Mouse (Mus musculus): ENCODE measurements around the gene Nelfe. TPM values are rescaled to one million over a fixed set of nuclear protein-coding genes. Genes with fewer than 3 reads are reported as not detected.
"Not testable (repeated sequence)": the region's sequence is repeated elsewhere in the genome, so short reads cannot be mapped to it uniquely, and the experiment has no call there.

Nelfe gene
- total and polyA plus RNA-seq, 3 experiments, result 40.4 to 284 (median 86.9) TPM

DNA sequence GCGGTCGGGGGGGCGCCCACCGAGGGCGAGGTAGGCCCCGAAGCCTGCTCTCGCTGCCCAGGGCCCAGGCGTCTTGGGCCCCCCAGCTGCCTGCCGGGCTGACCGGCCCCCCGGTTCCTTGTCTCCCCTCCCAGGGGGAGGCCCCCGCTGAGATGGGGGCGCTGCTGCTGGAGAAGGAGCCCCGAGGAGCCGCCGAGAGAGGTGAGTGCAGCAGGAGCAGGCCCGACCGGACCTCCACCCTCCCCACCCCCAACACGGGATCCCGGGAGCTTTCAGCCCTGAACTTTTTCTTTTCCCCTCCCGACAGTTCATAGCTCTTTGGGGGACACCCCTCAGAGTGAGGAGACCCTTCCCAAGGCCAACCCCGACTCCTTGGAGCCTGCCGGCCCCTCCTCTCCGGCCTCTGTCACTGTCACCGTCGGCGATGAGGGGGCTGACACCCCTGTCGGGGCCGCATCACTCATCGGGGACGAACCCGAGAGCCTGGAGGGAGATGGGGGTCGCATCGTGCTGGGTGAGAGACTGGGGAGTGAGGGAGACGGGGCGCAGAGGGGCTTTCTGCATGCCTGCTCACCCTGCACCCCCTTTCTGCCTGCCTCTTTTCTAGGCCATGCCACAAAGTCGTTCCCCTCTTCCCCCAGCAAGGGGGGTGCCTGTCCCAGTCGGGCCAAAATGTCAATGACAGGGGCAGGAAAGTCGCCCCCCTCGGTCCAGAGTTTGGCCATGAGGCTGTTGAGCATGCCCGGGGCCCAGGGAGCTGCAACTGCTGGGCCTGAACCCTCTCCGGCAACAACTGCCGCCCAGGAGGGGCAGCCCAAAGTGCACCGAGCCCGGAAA is 49.1 kb downstream of the Nelfe start:
- no peak for TF ChIP-seq CTCF (IDR thresholded peaks at IDR 0.05; ENCODE audit: low read depth, low read length)
- no peak for TF ChIP-seq GATA2 (IDR thresholded peaks at IDR 0.05; ENCODE audit: borderline replicate concordance, low read depth, low read length)
- no peak for TF ChIP-seq GATA1 (IDR thresholded peaks at IDR 0.05; ENCODE audit: borderline replicate concordance, low read length)
- TF ChIP-seq TAL1 (conservative IDR thresholded peaks at IDR 0.05; ENCODE audit: low read depth, low read length), result no peak
- no peak for TF ChIP-seq POLR2AphosphoS5 (IDR thresholded peaks at IDR 0.05; ENCODE audit: insufficient replicate concordance, low read depth, low read length)
- DNase-seq (ENCODE audit: low spot score) (peak; percentile 56), ATAC-seq (ENCODE audit: extremely low read depth, insufficient number of reproducible peaks, low FRiP score, poor library complexity, severe bottlenecking) (no peak)
- Histone ChIP-seq H3K27me3 (ENCODE audit: insufficient read depth, low read length) (no peaks in the 10 kb centered on the region), H3K4me1 (ENCODE audit: insufficient read depth, low read depth, low read length) (peaks cover 57% of the 10 kb centered on the region), H3K9me3 (replicated peaks) (no peaks in the 10 kb centered on the region; the same call in 1 of the 2 replicates), H3K36me3 (replicated peaks) (peaks cover 49% of the 10 kb centered on the region), H3K4me3 (ENCODE audit: low read depth, low read length) (peak overlapping the region; percentile 91)

DNA sequence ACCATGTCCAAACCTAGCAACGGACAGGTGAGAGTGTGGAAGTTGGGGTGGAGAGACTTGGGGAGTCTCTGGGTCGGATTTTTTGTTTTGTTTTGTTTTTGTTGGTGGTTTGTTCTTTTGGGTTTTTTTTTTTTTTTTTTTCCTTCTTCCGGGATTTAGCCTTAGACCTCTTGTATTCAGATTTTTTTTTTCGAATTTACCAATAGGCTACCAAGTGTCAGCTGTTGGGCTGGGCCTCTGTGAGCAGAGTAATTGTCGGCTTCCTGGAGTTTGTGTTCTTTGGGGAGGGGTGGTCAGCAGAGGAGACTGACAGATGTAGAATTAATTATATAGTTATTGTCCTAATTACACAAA is 49.7 kb downstream of the Nelfe start:
- no peak for TF ChIP-seq TAL1 (conservative IDR thresholded peaks at IDR 0.05; ENCODE audit: low read depth, low read length)
- TF ChIP-seq POLR2AphosphoS5 (IDR thresholded peaks at IDR 0.05; ENCODE audit: insufficient replicate concordance, low read depth, low read length), result no peak
- TF ChIP-seq CTCF (IDR thresholded peaks at IDR 0.05; ENCODE audit: low read depth, low read length), result no peak
- TF ChIP-seq GATA1 (IDR thresholded peaks at IDR 0.05; ENCODE audit: borderline replicate concordance, low read length), result no peak
- TF ChIP-seq GATA2 (IDR thresholded peaks at IDR 0.05; ENCODE audit: borderline replicate concordance, low read depth, low read length), result no peak
- peaks cover 54% of the 10 kb centered on the region for H3K4me1 ChIP-seq (ENCODE audit: insufficient read depth, low read depth, low read length)
- peaks cover 55% of the 10 kb centered on the region for H3K36me3 ChIP-seq (replicated peaks)
- ATAC-seq (ENCODE audit: extremely low read depth, insufficient number of reproducible peaks, low FRiP score, poor library complexity, severe bottlenecking), result no peak
- no peaks in the 10 kb centered on the region; the same call in 1 of the 2 replicates for H3K9me3 ChIP-seq (replicated peaks)
- H3K4me3 ChIP-seq (ENCODE audit: low read depth, low read length), result peak overlapping the region; percentile 91
- no peaks in the 10 kb centered on the region for H3K27me3 ChIP-seq (ENCODE audit: insufficient read depth, low read length)
- DNase-seq (ENCODE audit: low spot score), result peak; percentile 51

DNA sequence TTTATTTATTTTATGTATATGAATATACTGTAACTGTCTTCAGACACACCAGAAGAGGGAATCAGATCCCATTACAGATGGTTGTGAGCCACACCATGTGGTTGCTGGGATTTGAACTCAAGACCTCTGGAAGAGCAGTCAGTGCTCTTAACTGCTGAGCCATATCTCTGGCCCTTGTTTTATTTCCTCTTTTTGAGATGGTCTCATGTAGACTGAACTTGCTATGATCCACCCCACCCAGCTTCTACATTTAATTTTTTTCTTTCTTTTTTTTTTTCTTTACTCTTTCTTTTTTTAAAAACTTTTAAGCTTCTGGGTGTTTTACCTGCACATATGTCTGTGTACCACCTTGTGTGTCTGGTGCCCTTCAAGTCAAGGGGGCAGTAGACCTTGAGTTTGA is 50.6 kb downstream of the Nelfe start:
- not testable (repeated sequence) for H3K4me3 ChIP-seq (ENCODE audit: low read depth, low read length); H3K27me3 ChIP-seq (ENCODE audit: insufficient read depth, low read length); ATAC-seq (ENCODE audit: extremely low read depth, insufficient number of reproducible peaks, low FRiP score, poor library complexity, severe bottlenecking); DNase-seq (ENCODE audit: low spot score); H3K9me3 ChIP-seq (replicated peaks)
- H3K4me1 ChIP-seq (ENCODE audit: insufficient read depth, low read depth, low read length), result peaks cover 44% of the 10 kb centered on the region
- H3K36me3 ChIP-seq (replicated peaks), result peaks cover 56% of the 10 kb centered on the region

DNA sequence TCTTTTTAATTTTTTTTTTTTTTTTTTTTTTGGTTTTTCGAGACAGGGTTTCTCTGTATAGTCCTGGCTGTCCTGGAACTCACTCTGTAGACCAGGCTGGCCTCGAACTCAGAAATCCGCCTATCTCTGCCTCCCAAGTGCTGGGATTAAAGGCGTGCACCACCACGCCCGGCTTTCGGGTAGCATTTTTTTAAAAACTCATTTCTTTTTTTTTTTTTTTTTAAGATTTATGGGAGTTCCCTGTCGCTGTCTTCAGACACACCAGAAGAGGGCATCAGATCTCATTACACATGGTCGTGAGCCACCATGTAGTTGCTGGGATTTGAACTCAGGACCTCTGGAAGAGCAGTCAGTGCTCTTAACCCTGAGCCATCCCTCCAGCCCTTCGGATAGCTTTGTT is 51.8 kb downstream of the Nelfe start:
- Histone ChIP-seq H3K36me3 (replicated peaks) (peaks cover 59% of the 10 kb centered on the region), H3K4me1 (ENCODE audit: insufficient read depth, low read depth, low read length) (peaks cover 34% of the 10 kb centered on the region)
- not testable (repeated sequence) for H3K27me3 ChIP-seq (ENCODE audit: insufficient read depth, low read length); DNase-seq (ENCODE audit: low spot score); H3K4me3 ChIP-seq (ENCODE audit: low read depth, low read length); H3K9me3 ChIP-seq (replicated peaks); ATAC-seq (ENCODE audit: extremely low read depth, insufficient number of reproducible peaks, low FRiP score, poor library complexity, severe bottlenecking)

DNA sequence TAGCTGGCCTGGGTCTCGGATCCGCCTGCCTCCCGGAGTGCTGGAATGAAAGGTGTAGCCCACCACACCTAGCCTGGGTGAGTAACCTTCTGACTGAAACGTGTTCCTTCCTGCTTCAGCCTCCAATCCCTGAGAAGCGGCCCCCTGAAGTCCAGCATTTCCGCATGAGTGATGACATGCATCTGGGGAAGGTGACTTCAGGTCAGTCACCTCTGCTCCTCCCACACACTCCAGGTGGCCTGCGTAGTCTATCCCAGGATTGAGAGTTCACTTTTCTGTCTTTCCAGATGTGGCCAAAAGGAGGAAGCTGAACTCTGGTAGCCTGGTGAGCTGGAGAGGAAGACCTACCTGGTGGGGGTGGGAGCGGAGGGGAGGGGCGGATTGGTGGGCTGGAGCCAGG is 52.7 kb downstream of the Nelfe start:
- DNase-seq (ENCODE audit: low spot score) (no peak), ATAC-seq (ENCODE audit: extremely low read depth, insufficient number of reproducible peaks, low FRiP score, poor library complexity, severe bottlenecking) (no peak)
- peaks cover 69% of the 10 kb centered on the region for H3K36me3 ChIP-seq (replicated peaks)
- peaks cover 33% of the 10 kb centered on the region for H3K4me1 ChIP-seq (ENCODE audit: insufficient read depth, low read depth, low read length)
- no peaks in the 10 kb centered on the region for H3K9me3 ChIP-seq (replicated peaks)
- no peaks in the 10 kb centered on the region for H3K27me3 ChIP-seq (ENCODE audit: insufficient read depth, low read length)
- TF ChIP-seq GATA1 (IDR thresholded peaks at IDR 0.05; ENCODE audit: borderline replicate concordance, low read length) (no peak), TAL1 (conservative IDR thresholded peaks at IDR 0.05; ENCODE audit: low read depth, low read length) (no peak), CTCF (IDR thresholded peaks at IDR 0.05; ENCODE audit: low read depth, low read length) (no peak), POLR2AphosphoS5 (IDR thresholded peaks at IDR 0.05; ENCODE audit: insufficient replicate concordance, low read depth, low read length) (no peak), GATA2 (IDR thresholded peaks at IDR 0.05; ENCODE audit: borderline replicate concordance, low read depth, low read length) (no peak)
- no peak overlapping the region for H3K4me3 ChIP-seq (ENCODE audit: low read depth, low read length)

Other genes with a start within 250 kb of the Nelfe start
Only the 20 nearest of the 37 such genes appear.
- not detected in 2 replicates for gene C4b, start 106.5 kb upstream of the Nelfe start, total RNA-seq (2014; fragmentation: Nextera tagmentation)
- 0.33 TPM in 1 of 2 replicates, not detected in the other for gene C4b, start 106.5 kb upstream of the Nelfe start, total RNA-seq (2017)
- gene C4b, start 106.5 kb upstream of the Nelfe start, polyA plus RNA-seq (2012), result not detected in 2 replicates
- gene Cyp21a1, start 45.8 kb upstream of the Nelfe start, total RNA-seq (2014; fragmentation: Nextera tagmentation), result not detected in 2 replicates
- not detected in 2 replicates for gene Cyp21a1, start 45.8 kb upstream of the Nelfe start, total RNA-seq (2017)
- gene Cyp21a1, start 45.8 kb upstream of the Nelfe start, polyA plus RNA-seq (2012), result not detected in 2 replicates
- gene Stk19, start 13.4 kb upstream of the Nelfe start, total RNA-seq (2014; fragmentation: Nextera tagmentation), result 16.6 and 33.4 TPM in 2 replicates
- gene Stk19, start 13.4 kb upstream of the Nelfe start, total RNA-seq (2017), result 19.6 and 23.1 TPM in 2 replicates
- gene Stk19, start 13.4 kb upstream of the Nelfe start, polyA plus RNA-seq (2012), result 47.6 and 50.2 TPM in 2 replicates
- 25.4 and 27.7 TPM in 2 replicates for gene Dxo, start 13.4 kb upstream of the Nelfe start, total RNA-seq (2014; fragmentation: Nextera tagmentation)
- gene Dxo, start 13.4 kb upstream of the Nelfe start, total RNA-seq (2017), result 18.2 and 22.7 TPM in 2 replicates
- gene Dxo, start 13.4 kb upstream of the Nelfe start, polyA plus RNA-seq (2012), result 58.7 and 70.5 TPM in 2 replicates
- gene Skiv2l, start 181 bp upstream of the Nelfe start, total RNA-seq (2014; fragmentation: Nextera tagmentation), result 25.8 and 37.9 TPM in 2 replicates
- gene Skiv2l, start 181 bp upstream of the Nelfe start, total RNA-seq (2017), result 43.6 and 45.3 TPM in 2 replicates
- gene Skiv2l, start 181 bp upstream of the Nelfe start, polyA plus RNA-seq (2012), result 48.8 and 54.7 TPM in 2 replicates
- not detected in 2 replicates for gene Cfb, start 12.1 kb downstream of the Nelfe start, total RNA-seq (2014; fragmentation: Nextera tagmentation)
- not detected in 2 replicates for gene Cfb, start 12.1 kb downstream of the Nelfe start, total RNA-seq (2017)
- not detected in 2 replicates for gene Cfb, start 12.1 kb downstream of the Nelfe start, polyA plus RNA-seq (2012)
- gene Zbtb12, start 29.1 kb downstream of the Nelfe start, total RNA-seq (2014; fragmentation: Nextera tagmentation), result 5.4 and 6.1 TPM in 2 replicates
- 3.1 and 4.4 TPM in 2 replicates for gene Zbtb12, start 29.1 kb downstream of the Nelfe start, total RNA-seq (2017)
- gene Zbtb12, start 29.1 kb downstream of the Nelfe start, polyA plus RNA-seq (2012), result 20.4 and 22.7 TPM in 2 replicates
- not detected in 2 replicates for gene Gm20547, start 31.7 kb downstream of the Nelfe start, total RNA-seq (2014; fragmentation: Nextera tagmentation)
- not detected in 2 replicates for gene Gm20547, start 31.7 kb downstream of the Nelfe start, total RNA-seq (2017)
- not detected in 2 replicates for gene Gm20547, start 31.7 kb downstream of the Nelfe start, polyA plus RNA-seq (2012)
- 22.2 and 25.9 TPM in 2 replicates for gene C2, start 47.9 kb downstream of the Nelfe start, total RNA-seq (2014; fragmentation: Nextera tagmentation)
- gene C2, start 47.9 kb downstream of the Nelfe start, total RNA-seq (2017), result 1.4 and 2.5 TPM in 2 replicates
- gene C2, start 47.9 kb downstream of the Nelfe start, polyA plus RNA-seq (2012), result 1.2 and 2.3 TPM in 2 replicates
- 123 and 126 TPM in 2 replicates for gene Ehmt2, start 48.1 kb downstream of the Nelfe start, total RNA-seq (2014; fragmentation: Nextera tagmentation)
- gene Ehmt2, start 48.1 kb downstream of the Nelfe start, total RNA-seq (2017), result 94.4 and 108 TPM in 2 replicates
- 346 and 451 TPM in 2 replicates for gene Ehmt2, start 48.1 kb downstream of the Nelfe start, polyA plus RNA-seq (2012)
- not detected in 2 replicates for gene Slc44a4, start 64.1 kb downstream of the Nelfe start, total RNA-seq (2014; fragmentation: Nextera tagmentation)
- 0.06 TPM in 1 of 2 replicates, not detected in the other for gene Slc44a4, start 64.1 kb downstream of the Nelfe start, total RNA-seq (2017)
- gene Slc44a4, start 64.1 kb downstream of the Nelfe start, polyA plus RNA-seq (2012), result not detected in 2 replicates
- 11.6 and 12.6 TPM in 2 replicates for gene Neu1, start 80.9 kb downstream of the Nelfe start, total RNA-seq (2014; fragmentation: Nextera tagmentation)
- 17.2 and 19.7 TPM in 2 replicates for gene Neu1, start 80.9 kb downstream of the Nelfe start, total RNA-seq (2017)
- gene Neu1, start 80.9 kb downstream of the Nelfe start, polyA plus RNA-seq (2012), result 9.2 and 12.0 TPM in 2 replicates
- gene Hspa1b, start 108.8 kb downstream of the Nelfe start, total RNA-seq (2014; fragmentation: Nextera tagmentation), result 0.24 TPM in 1 of 2 replicates, not detected in the other
- gene Hspa1b, start 108.8 kb downstream of the Nelfe start, total RNA-seq (2017), result 0.11 and 0.35 TPM in 2 replicates
- gene Hspa1b, start 108.8 kb downstream of the Nelfe start, polyA plus RNA-seq (2012), result 0.93 and 0.94 TPM in 2 replicates
- not detected in 2 replicates for gene Gm20481, start 119.5 kb downstream of the Nelfe start, total RNA-seq (2014; fragmentation: Nextera tagmentation)
- 0.44 TPM in 1 of 2 replicates, not detected in the other for gene Gm20481, start 119.5 kb downstream of the Nelfe start, total RNA-seq (2017)
- not detected in 2 replicates for gene Gm20481, start 119.5 kb downstream of the Nelfe start, polyA plus RNA-seq (2012)
- gene Hspa1a, start 121.8 kb downstream of the Nelfe start, total RNA-seq (2014; fragmentation: Nextera tagmentation), result not detected in 2 replicates
- gene Hspa1a, start 121.8 kb downstream of the Nelfe start, total RNA-seq (2017), result 0.06 TPM in 1 of 2 replicates, not detected in the other
- gene Hspa1a, start 121.8 kb downstream of the Nelfe start, polyA plus RNA-seq (2012), result 0.18 and 0.22 TPM in 2 replicates
- gene Hspa1l, start 122.3 kb downstream of the Nelfe start, total RNA-seq (2014; fragmentation: Nextera tagmentation), result not detected in 2 replicates
- 0.05 and 0.12 TPM in 2 replicates for gene Hspa1l, start 122.3 kb downstream of the Nelfe start, total RNA-seq (2017)
- not detected in 2 replicates for gene Hspa1l, start 122.3 kb downstream of the Nelfe start, polyA plus RNA-seq (2012)
- gene Lsm2, start 131.5 kb downstream of the Nelfe start, total RNA-seq (2014; fragmentation: Nextera tagmentation), result 195 and 218 TPM in 2 replicates
- gene Lsm2, start 131.5 kb downstream of the Nelfe start, total RNA-seq (2017), result 65.8 and 71.9 TPM in 2 replicates
- gene Lsm2, start 131.5 kb downstream of the Nelfe start, polyA plus RNA-seq (2012), result 239 and 263 TPM in 2 replicates
- 262 and 289 TPM in 2 replicates for gene Vars, start 150.6 kb downstream of the Nelfe start, total RNA-seq (2014; fragmentation: Nextera tagmentation)
- 99.3 and 130 TPM in 2 replicates for gene Vars, start 150.6 kb downstream of the Nelfe start, total RNA-seq (2017)
- gene Vars, start 150.6 kb downstream of the Nelfe start, polyA plus RNA-seq (2012), result 1,339 and 1,437 TPM in 2 replicates
- 0.53 and 0.60 TPM in 2 replicates for gene Vwa7, start 166.2 kb downstream of the Nelfe start, total RNA-seq (2014; fragmentation: Nextera tagmentation)
- 3.5 TPM in 2 replicates for gene Vwa7, start 166.2 kb downstream of the Nelfe start, total RNA-seq (2017)
- gene Vwa7, start 166.2 kb downstream of the Nelfe start, polyA plus RNA-seq (2012), result 1.5 TPM in 2 replicates
- 35.3 and 35.5 TPM in 2 replicates for gene Sapcd1, start 177.6 kb downstream of the Nelfe start, total RNA-seq (2014; fragmentation: Nextera tagmentation)
- gene Sapcd1, start 177.6 kb downstream of the Nelfe start, total RNA-seq (2017), result 156 and 206 TPM in 2 replicates
- 90.0 and 101 TPM in 2 replicates for gene Sapcd1, start 177.6 kb downstream of the Nelfe start, polyA plus RNA-seq (2012)